ENCODE assay signal across 8 mouse cellular contexts in genomic region chr5:44284384-44284783, GRCm38 (mm10). TPM values are rescaled to one million over a fixed set of nuclear protein-coding genes. Genes with fewer than 3 reads are reported as not detected.
DNase-seq lines count a peak whose midpoint lies in the region; ATAC-seq lines count a peak whose summit lies in the region.

No protein-coding gene starts in this region.

- H3K36me3 ChIP-seq in embryonic facial prominence, embryonic 14.5 days (ENCODE audit: control insufficient read depth, insufficient read depth, low read length) = no peaks in the 10 kb centered on the region
- no peaks in the 10 kb centered on the region for H3K36me3 ChIP-seq in heart, embryonic 10.5 days

- no peak overlapping the region for H3K9ac ChIP-seq in embryonic facial prominence, embryonic 14.5 days (ENCODE audit: low read depth, low read length)

- H3K9me3 ChIP-seq in embryonic facial prominence, embryonic 14.5 days (ENCODE audit: control insufficient read depth, low read length) = no peaks in the 10 kb centered on the region
- H3K9me3 ChIP-seq in heart, embryonic 10.5 days = no peaks in the 10 kb centered on the region

- 0 out of 2 replicates have a peak, but pooled peaks have one; percentile 50 for ATAC-seq in embryonic facial prominence, embryonic 14.5 days (ENCODE audit: low read depth)

- no peak overlapping the region for H3K4me2 ChIP-seq in embryonic facial prominence, embryonic 14.5 days (ENCODE audit: low read depth, low read length)

- H3K4me1 ChIP-seq in embryonic facial prominence, embryonic 14.5 days (ENCODE audit: control insufficient read depth, insufficient read depth, low read length) = no peaks in the 10 kb centered on the region
- H3K4me1 ChIP-seq in heart, embryonic 10.5 days = no peaks in the 10 kb centered on the region

- no peak overlapping the region for H3K4me3 ChIP-seq in embryonic facial prominence, embryonic 14.5 days (ENCODE audit: low read depth, low read length)
- no peak overlapping the region for H3K4me3 ChIP-seq in heart, embryonic 10.5 days

- no peak overlapping the region for H3K27ac ChIP-seq in embryonic facial prominence, embryonic 14.5 days (replicated peaks; ENCODE audit: low read depth, low read length)
- H3K27ac ChIP-seq in heart, embryonic 10.5 days = no peak overlapping the region

- no peaks in the 10 kb centered on the region for H3K27me3 ChIP-seq in embryonic facial prominence, embryonic 14.5 days (replicated peaks; ENCODE audit: control insufficient read depth, insufficient read depth, low read length)
- no peaks in the 10 kb centered on the region; the same call in 1 of the 2 replicates for H3K27me3 ChIP-seq in heart, embryonic 10.5 days (ENCODE audit: insufficient read depth, poor library complexity, severe bottlenecking)

- DNase-seq in CD8-positive naive resting alpha-beta T cell, adult 2 months (ENCODE audit: low read depth in 2 of 2, low spot score in 2 of 2) = peak; percentile 10 to 53
- peak; percentile 76 to 79 for DNase-seq in adrenal gland, postnatal 36 days
- DNase-seq in embryonic facial prominence, embryonic 14.5 days (ENCODE audit: low spot score) = peak; percentile 78
- DNase-seq in heart, embryonic 10.5 days (ENCODE audit: low spot score) = peak; percentile 81
- DNase-seq in large intestine, adult 2 months (ENCODE audit: low read depth, low spot score) = peak; percentile 36
- peak; percentile 82 for DNase-seq in lung, postnatal 10 days
- peak; percentile 55 for DNase-seq in retina, adult 2 months (ENCODE audit: low read depth, low spot score)
- peak; percentile 54 to 73 for DNase-seq in thymus, postnatal 36 days

- 8% methylated on average over 5 of the region's 5 CpGs for WGBS in embryonic facial prominence, embryonic 14.5 days
- WGBS in heart, embryonic 10.5 days = 10% methylated on average over 5 of the region's 5 CpGs
- 11% methylated on average over 5 of the region's 5 CpGs for WGBS in large intestine, adult 2 months

RNA-seq across cellular contexts. Expression of gene Tapt1, which starts 58.0 kb away (rescaled TPM):
- total RNA-seq in adrenal gland, postnatal 36 days (2021) = 10 to 100 TPM; 44.1 to 60.7 TPM
- polyA plus RNA-seq in embryonic facial prominence, embryonic 14.5 days (2014; fragmentation: Nextera tagmentation; extraction: Ambion mirVana) = 34.5 and 37.6 TPM in 2 replicates
- 25.8 and 29.1 TPM in 2 replicates for polyA plus RNA-seq in heart, embryonic 10.5 days (2016; fragmentation: Nextera tagmentation; extraction: Ambion mirVana)
- 15.6 and 21.8 TPM in 2 replicates for polyA plus RNA-seq in large intestine, adult 2 months (2012; rRNA removed)

Comparison
In these comparisons a context has a peak if more than half of its experiments do, and no peak if none do; other contexts are left out.
1. DNase-seq: peak in every context shown above with its lines; median percentile 82 in lung, postnatal 10 days; 81 in heart, embryonic 10.5 days; 78 in embryonic facial prominence, embryonic 14.5 days; 78 in adrenal gland, postnatal 36 days; 64 in thymus, postnatal 36 days; 55 in retina, adult 2 months; 36 in large intestine, adult 2 months; 32 in CD8-positive naive resting alpha-beta T cell, adult 2 months.